Mouse (Mus musculus) kidney, postnatal 0 days (tissue): ENCODE results near the gene Fmnl1. TPM values are rescaled to one million over a fixed set of nuclear protein-coding genes. Genes with fewer than 3 reads are reported as not detected.

Experiments
- ATAC-seq: fragments of 200-750 bp; cut with Nextera tagmentation; replicated peaks from 2 replicates; pipeline ENCODE4 v1.8.0; 2017; ENCODE audit warnings: low read depth, moderate number of reproducible peaks, moderate TSS enrichment, moderate library complexity; ENCODE audit not compliant: low FRiP score
- DNase-seq: peaks from one replicate; pipeline ENCODE4 v3.0.0-alpha.2; 2016; ENCODE audit warnings: low spot score
- H3K27ac ChIP-seq: fragments of 300-500 bp; sonication (generic); 2 replicates; pipeline ENCODE4 v1.5.1; 2014; ENCODE audit warnings: mild to moderate bottlenecking
- H3K27me3 ChIP-seq: fragments of 300-500 bp; sonication (generic); 2 replicates; pipeline ENCODE4 v1.6.1; 2014; ENCODE audit warnings: low read length, mixed read lengths; ENCODE audit not compliant: insufficient read depth
- H3K36me3 ChIP-seq: fragments of 300-500 bp; sonication (generic); 2 replicates; pipeline ENCODE4 v1.6.1; 2014; ENCODE audit warnings: low read length, mixed read lengths; ENCODE audit not compliant: insufficient read depth
- H3K4me1 ChIP-seq: fragments of 300-500 bp; sonication (generic); replicated peaks from 2 replicates; pipeline ENCODE4 v1.6.1; 2014; ENCODE audit warnings: antibody characterized with exemption, low read length, mixed read lengths; ENCODE audit not compliant: insufficient read depth
- H3K4me2 ChIP-seq: fragments of 300-500 bp; sonication (generic); 2 replicates; pipeline ENCODE4 v1.6.1; 2014; ENCODE audit warnings: mild to moderate bottlenecking, low read length, moderate library complexity, mixed read lengths
- H3K4me3 ChIP-seq: fragments of 300-500 bp; sonication (generic); replicated peaks from 2 replicates; pipeline ENCODE4 v1.5.1; 2014; ENCODE audit warnings: low read depth, low read length
- H3K9ac ChIP-seq: fragments of 300-500 bp; sonication (generic); 2 replicates; pipeline ENCODE4 v1.6.1; 2014; ENCODE audit warnings: low read depth, low read length
- H3K9me3 ChIP-seq: fragments of 300-500 bp; sonication (generic); replicated peaks from 2 replicates; pipeline ENCODE4 v1.6.1; 2016; ENCODE audit warnings: low read length, inconsistent platforms, mixed read lengths
- CTCF ChIP-seq: IDR thresholded peaks from 2 replicates; pipeline ENCODE4 v1.5.1; 2016; ENCODE audit warnings: antibody characterized with exemption, low read depth, mild to moderate bottlenecking, moderate library complexity
- WGBS: fragments of 180-500 bp; shearing (Covaris S2); extraction: QIAGEN DNeasy Blood & Tissue Kit; methylation state at CpG from one replicate; pipeline ENCODE4 v1.1.7; 2014; 5-methylcytosine and 5-hydroxymethylcytosine counted together
- polyA plus RNA-seq: library from polyadenylated mRNA; unstranded; fragments of >200 nt; fragmentation: Nextera tagmentation; extraction: Ambion mirVana; gene quantifications from 2 replicates; pipeline ENCODE4 v1.2.1, GENCODE M21; 2015

The Fmnl1 gene
- polyA plus RNA-seq, 1 experiment from 2014 or later = 2.6 TPM

- Histone ChIP-seq H3K4me3 (no peak overlapping the region), H3K4me2 (no peak overlapping the region), H3K4me1 (0 out of 2 replicates have a peak, but pooled peaks cover 10% of the 10 kb centered on the region), H3K27ac (no peak overlapping the region), H3K9ac (no peak overlapping the region), H3K9me3 (no peaks in the 10 kb centered on the region), H3K27me3 (no peaks in the 10 kb centered on the region), H3K36me3 (no peaks in the 10 kb centered on the region)
- DNase-seq (no peak), ATAC-seq (no peak)
- no peak for TF ChIP-seq CTCF
- 87% methylated on average over 5 of the region's 5 CpGs for WGBS
Measured at GRCm38 (mm10) chr11:103169664-103170063, 1.2 kb upstream of the Fmnl1 start.

DNA sequence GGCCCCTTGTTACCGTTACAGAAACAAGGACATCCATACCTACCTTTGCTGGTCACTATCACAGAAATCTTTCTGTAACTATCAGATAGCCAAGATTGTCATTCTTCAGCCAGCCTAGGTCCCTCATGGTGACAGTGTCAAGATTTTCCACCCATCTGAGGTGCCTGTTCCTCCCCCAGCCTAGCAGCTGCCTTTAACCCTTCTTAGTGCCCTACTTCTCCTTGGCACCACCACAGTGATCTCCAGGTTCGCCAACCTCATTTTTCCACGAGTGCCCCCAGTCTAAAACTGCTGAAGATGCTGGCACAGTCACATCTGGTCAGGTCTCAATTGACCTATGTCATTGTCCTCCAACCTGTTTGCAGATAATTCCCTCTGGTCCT is 805 bp upstream of the Fmnl1 start:
- DNase-seq (no peak), ATAC-seq (no peak)
- 39% methylated on average over 3 of the region's 3 CpGs for WGBS
- Histone ChIP-seq H3K4me3 (peak overlapping the region; percentile 69; the same call in 1 of the 2 replicates), H3K4me2 (peak overlapping the region; percentile 99), H3K27me3 (no peaks in the 10 kb centered on the region), H3K4me1 (0 out of 2 replicates have a peak, but pooled peaks cover 14% of the 10 kb centered on the region), H3K36me3 (no peaks in the 10 kb centered on the region), H3K27ac (no peak overlapping the region), H3K9ac (peak overlapping the region; percentile 71; the same call in 1 of the 2 replicates), H3K9me3 (no peaks in the 10 kb centered on the region)
- TF ChIP-seq CTCF = no peak

DNA sequence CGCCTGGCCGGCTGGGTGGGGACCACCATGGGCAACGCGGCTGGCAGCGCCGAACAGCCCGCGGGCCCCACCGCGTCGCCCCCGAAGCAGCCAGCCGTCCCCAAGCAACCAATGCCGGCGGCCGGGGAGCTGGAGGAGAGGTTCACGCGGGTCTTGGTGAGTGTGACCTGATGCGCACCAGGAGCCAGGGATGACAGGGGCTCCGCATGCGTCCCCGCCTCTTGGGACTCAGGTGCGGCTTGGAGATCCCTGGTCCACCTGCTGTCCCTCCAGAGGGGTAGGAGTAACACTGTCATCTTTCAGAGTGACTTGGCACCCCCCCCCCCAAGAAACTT is 346 bp downstream of the Fmnl1 start:
- H3K27me3 ChIP-seq = no peaks in the 10 kb centered on the region
- H3K9ac ChIP-seq = peak overlapping the region; percentile 71
- DNase-seq (no peak), ATAC-seq (0 out of 2 replicates have a peak, but pooled peaks have one; percentile 4)
- peak overlapping the region; percentile 99 for H3K4me2 ChIP-seq
- TF ChIP-seq CTCF = no peak
- peak overlapping the region; percentile 52; the same call in 1 of the 2 replicates for H3K27ac ChIP-seq
- peak overlapping the region; percentile 69 for H3K4me3 ChIP-seq
- H3K4me1 ChIP-seq = 0 out of 2 replicates have a peak, but pooled peaks cover 19% of the 10 kb centered on the region
- H3K36me3 ChIP-seq = no peaks in the 10 kb centered on the region
- 1% methylated on average over 22 of the region's 23 CpGs for whole genome bisulfite sequencing
- H3K9me3 ChIP-seq = no peaks in the 10 kb centered on the region

GRCm38 (mm10) chr11:103171703-103172391 is 940 bp downstream of the Fmnl1 start:
- no peaks in the 10 kb centered on the region for H3K27me3 ChIP-seq
- H3K4me2 ChIP-seq = peak overlapping the region; percentile 99
- DNase-seq = no peak
- H3K4me1 ChIP-seq = 0 out of 2 replicates have a peak, but pooled peaks cover 19% of the 10 kb centered on the region
- peak overlapping the region; percentile 69; the same call in 1 of the 2 replicates for H3K4me3 ChIP-seq
- H3K27ac ChIP-seq = peak overlapping the region; percentile 52; the same call in 1 of the 2 replicates
- ATAC-seq = peak; percentile 61
- H3K9ac ChIP-seq = no peak overlapping the region
- 43% methylated on average over 9 of the region's 9 CpGs for WGBS
- H3K9me3 ChIP-seq = no peaks in the 10 kb centered on the region
- no peaks in the 10 kb centered on the region for H3K36me3 ChIP-seq
- TF ChIP-seq CTCF = no peak

- TF ChIP-seq CTCF = no peak
- WGBS = 72% methylated on average over 6 of the region's 6 CpGs
- no peak overlapping the region for H3K9ac ChIP-seq
- no peaks in the 10 kb centered on the region for H3K27me3 ChIP-seq
- no peak overlapping the region for H3K4me3 ChIP-seq
- no peak for DNase-seq
- H3K4me2 ChIP-seq = peak overlapping the region; percentile 1; the same call in 1 of the 2 replicates
- peak overlapping the region; percentile 52; the same call in 1 of the 2 replicates for H3K27ac ChIP-seq
- H3K9me3 ChIP-seq = no peaks in the 10 kb centered on the region
- H3K36me3 ChIP-seq = no peaks in the 10 kb centered on the region
- H3K4me1 ChIP-seq = 0 out of 2 replicates have a peak, but pooled peaks cover 19% of the 10 kb centered on the region
- no peak for ATAC-seq
Measured at GRCm38 (mm10) chr11:103172392-103173040, 1.6 kb downstream of the Fmnl1 start.

DNA sequence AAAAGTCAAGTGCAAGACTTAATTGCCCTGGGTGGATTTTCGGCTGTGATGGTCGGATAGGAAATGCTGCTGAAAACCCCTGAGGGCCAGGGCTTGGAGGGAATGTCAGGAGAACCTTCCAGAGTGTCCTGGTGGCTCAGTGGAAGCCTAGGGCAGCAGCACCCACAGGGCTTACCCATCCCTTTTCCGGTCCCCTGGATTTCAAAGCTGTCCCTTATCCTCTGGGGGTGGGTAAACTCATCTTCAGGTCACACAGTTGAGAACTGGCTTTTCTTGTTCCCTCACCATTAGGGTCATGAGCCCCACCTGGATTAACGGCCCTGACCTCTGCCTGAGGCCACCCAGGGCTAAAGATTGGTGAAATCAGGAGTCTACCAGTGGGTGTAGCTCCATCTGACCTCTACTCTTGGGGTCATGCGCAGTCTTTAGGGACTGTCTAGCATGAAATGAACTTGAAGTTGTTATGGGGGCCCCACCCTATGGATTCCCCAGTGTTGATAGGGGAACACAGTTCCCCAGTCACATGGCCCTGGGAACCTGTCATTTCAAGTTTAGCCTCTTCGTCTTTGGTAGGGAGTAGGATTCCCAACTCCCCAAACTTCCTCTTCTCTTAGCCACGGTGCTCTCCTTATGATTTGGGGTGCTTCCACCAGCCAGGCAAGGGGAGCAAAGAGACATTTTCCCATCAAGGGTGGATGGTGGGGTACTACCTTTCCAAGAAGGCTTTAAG is 2.3 kb downstream of the Fmnl1 start:
- no peaks in the 10 kb centered on the region for H3K36me3 ChIP-seq
- no peaks in the 10 kb centered on the region for H3K9me3 ChIP-seq
- WGBS = 78% methylated on average over 7 of the region's 7 CpGs
- no peak for DNase-seq
- H3K9ac ChIP-seq = no peak overlapping the region
- 0 out of 2 replicates have a peak overlapping the region, but pooled peaks have one; percentile 1 for H3K4me2 ChIP-seq
- H3K4me1 ChIP-seq = 0 out of 2 replicates have a peak, but pooled peaks cover 19% of the 10 kb centered on the region
- H3K4me3 ChIP-seq = no peak overlapping the region
- H3K27me3 ChIP-seq = no peaks in the 10 kb centered on the region
- peak overlapping the region; percentile 52; the same call in 1 of the 2 replicates for H3K27ac ChIP-seq
- ATAC-seq = no peak
- TF ChIP-seq CTCF = no peak
